Mouse (Mus musculus): ENCODE results near the gene Olfr90. TPM values are rescaled to one million over a fixed set of nuclear protein-coding genes. Genes with fewer than 3 reads are reported as not detected.
"Not testable (repeated sequence)": the region's sequence is repeated elsewhere in the genome, so short reads cannot be mapped to it uniquely, and the experiment has no call there.

The Olfr90 gene
- polyA plus RNA-seq (2012; rRNA removed), result not detected in 2 replicates

DNA sequence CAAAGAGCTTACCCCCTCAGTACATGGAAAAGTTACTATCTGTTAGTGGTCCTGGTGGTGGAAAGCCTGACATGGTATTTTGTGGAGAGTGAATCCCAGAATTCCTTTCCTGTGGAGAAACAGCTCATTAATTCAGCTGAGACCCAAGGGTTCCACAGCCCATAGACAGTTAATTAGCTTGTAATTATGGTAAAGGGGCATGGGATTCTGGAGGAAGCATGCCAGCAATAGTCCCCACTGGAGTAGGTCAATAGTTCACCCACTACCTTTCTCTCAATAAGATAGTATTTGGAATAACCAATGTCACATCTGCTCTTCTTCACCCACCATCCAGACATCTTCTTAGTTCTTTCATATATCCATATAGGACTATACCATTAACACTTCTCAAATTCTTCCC lies at the start of gene Olfr90:
Olfr90 (minus strand) TSS at position 101 of the 400 bp plus-strand sequence.
- Histone ChIP-seq H3K27me3 (ENCODE audit: control insufficient read depth, insufficient read depth, low read length) (no peaks in the 10 kb centered on the region), H3K4me1 (replicated peaks; ENCODE audit: control insufficient read depth, insufficient read depth, low read length) (no peaks in the 10 kb centered on the region), H3K4me3 (ENCODE audit: control insufficient read depth, insufficient read depth, low read length) (no peak within 1 kb of the TSS), H3K36me3 (ENCODE audit: control insufficient read depth, insufficient read depth, low read length) (no peaks in the 10 kb centered on the region), H3K27ac (ENCODE audit: control insufficient read depth, insufficient read depth, low read length) (no peak within 1 kb of the TSS)
- no peak for DNase-seq
- TF ChIP-seq POLR2A (IDR thresholded peaks at IDR 0.05; ENCODE audit: control insufficient read depth, extremely low read depth, insufficient read depth, low read length, poor library complexity), result no peak
- TF ChIP-seq CTCF (IDR thresholded peaks at IDR 0.05; ENCODE audit: borderline replicate concordance, control insufficient read depth, extremely low read depth, insufficient read depth, low read length, poor library complexity), result no peak

DNA sequence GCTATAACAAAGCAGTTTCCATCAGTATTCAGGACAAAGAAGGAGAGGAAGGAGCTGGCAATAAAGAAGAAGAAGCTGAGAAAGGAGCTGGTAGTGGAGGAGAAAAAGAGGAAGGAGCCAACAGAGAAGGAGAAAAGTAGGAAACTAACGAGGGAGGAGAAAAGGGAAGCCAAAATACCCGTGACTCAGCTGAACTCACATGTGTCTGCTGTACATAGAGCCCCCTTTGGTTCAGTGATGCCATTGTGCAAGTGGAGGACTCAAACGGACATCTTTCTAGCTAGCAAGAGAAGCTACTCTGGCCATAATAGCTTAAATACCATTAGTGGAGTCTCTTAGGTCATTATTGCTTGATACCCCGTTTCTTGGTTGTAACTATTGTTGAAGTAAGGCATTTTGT lies 43.1 kb upstream of the Olfr90 start:
- not testable (repeated sequence) for H3K27me3 ChIP-seq (ENCODE audit: control insufficient read depth, insufficient read depth, low read length)

GRCm38 (mm10) chr17:37119988-37120387 lies 31.7 kb upstream of the Olfr90 start, which contains the start of gene Olfr92:
Gene Olfr92 (minus strand): TSS chr17:37120088.
- Histone ChIP-seq H3K4me3 (ENCODE audit: control insufficient read depth, insufficient read depth, low read length) (no peak within 1 kb of the TSS), H3K4me1 (replicated peaks; ENCODE audit: control insufficient read depth, insufficient read depth, low read length) (no peaks in the 10 kb centered on the region), H3K27ac (ENCODE audit: control insufficient read depth, insufficient read depth, low read length) (no peak within 1 kb of the TSS), H3K27me3 (ENCODE audit: control insufficient read depth, insufficient read depth, low read length) (no peaks in the 10 kb centered on the region), H3K36me3 (ENCODE audit: control insufficient read depth, insufficient read depth, low read length) (no peaks in the 10 kb centered on the region)
- TF ChIP-seq CTCF (IDR thresholded peaks at IDR 0.05; ENCODE audit: borderline replicate concordance, control insufficient read depth, extremely low read depth, insufficient read depth, low read length, poor library complexity) (no peak), POLR2A (IDR thresholded peaks at IDR 0.05; ENCODE audit: control insufficient read depth, extremely low read depth, insufficient read depth, low read length, poor library complexity) (no peak)
- DNase-seq, result no peak
- 93% methylated on average over 2 of the region's 2 CpGs for WGBS

More for the DNA sequence above, 43.1 kb upstream of the Olfr90 start:
- not testable (repeated sequence) for H3K4me1 ChIP-seq (replicated peaks; ENCODE audit: control insufficient read depth, insufficient read depth, low read length); H3K36me3 ChIP-seq (ENCODE audit: control insufficient read depth, insufficient read depth, low read length); H3K4me3 ChIP-seq (ENCODE audit: control insufficient read depth, insufficient read depth, low read length); H3K27ac ChIP-seq (ENCODE audit: control insufficient read depth, insufficient read depth, low read length); DNase-seq
- 34% methylated on average over 4 of the region's 4 CpGs for WGBS

GRCm38 (mm10) chr17:37098178-37098577 lies 9.9 kb upstream of the Olfr90 start, which contains the start of gene Olfr91:
Gene Olfr91 (minus strand): TSS chr17:37098278.
- no peaks in the 10 kb centered on the region for H3K36me3 ChIP-seq (ENCODE audit: control insufficient read depth, insufficient read depth, low read length)
- DNase-seq, result no peak
- no peak for TF ChIP-seq POLR2A (IDR thresholded peaks at IDR 0.05; ENCODE audit: control insufficient read depth, extremely low read depth, insufficient read depth, low read length, poor library complexity)
- no peak for TF ChIP-seq CTCF (IDR thresholded peaks at IDR 0.05; ENCODE audit: borderline replicate concordance, control insufficient read depth, extremely low read depth, insufficient read depth, low read length, poor library complexity)
- H3K27ac ChIP-seq (ENCODE audit: control insufficient read depth, insufficient read depth, low read length), result no peak within 1 kb of the TSS
- no peak within 1 kb of the TSS for H3K4me3 ChIP-seq (ENCODE audit: control insufficient read depth, insufficient read depth, low read length)
- no peaks in the 10 kb centered on the region for H3K27me3 ChIP-seq (ENCODE audit: control insufficient read depth, insufficient read depth, low read length)
- 98% methylated on average over 1 of the region's 1 CpGs for WGBS
- no peaks in the 10 kb centered on the region for H3K4me1 ChIP-seq (replicated peaks; ENCODE audit: control insufficient read depth, insufficient read depth, low read length)

DNA sequence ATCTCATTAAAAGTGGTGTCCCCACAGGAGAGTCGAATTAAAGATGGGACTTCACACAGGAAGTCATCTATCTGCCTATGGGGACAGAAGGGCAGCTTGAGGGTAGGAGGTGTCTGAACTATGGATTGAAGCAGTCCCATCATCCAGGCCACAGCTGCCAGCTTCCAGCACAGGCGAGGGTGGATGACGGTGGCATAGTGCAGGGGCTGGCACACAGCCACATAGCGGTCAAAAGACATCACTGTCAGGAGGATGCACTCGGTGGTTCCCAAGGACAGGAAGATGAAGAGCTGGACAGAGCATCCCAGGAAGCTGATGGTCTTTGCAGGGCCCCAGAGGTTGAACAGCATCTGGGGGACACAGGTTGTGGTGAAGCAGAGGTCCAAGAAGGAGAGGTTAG lies 5.0 kb upstream of the Olfr90 start:
- no peaks in the 10 kb centered on the region for H3K36me3 ChIP-seq (ENCODE audit: control insufficient read depth, insufficient read depth, low read length)
- no peak overlapping the region for H3K27ac ChIP-seq (ENCODE audit: control insufficient read depth, insufficient read depth, low read length)
- no peak for TF ChIP-seq CTCF (IDR thresholded peaks at IDR 0.05; ENCODE audit: borderline replicate concordance, control insufficient read depth, extremely low read depth, insufficient read depth, low read length, poor library complexity)
- TF ChIP-seq POLR2A (IDR thresholded peaks at IDR 0.05; ENCODE audit: control insufficient read depth, extremely low read depth, insufficient read depth, low read length, poor library complexity), result no peak
- no peak for DNase-seq
- H3K4me3 ChIP-seq (ENCODE audit: control insufficient read depth, insufficient read depth, low read length), result no peak overlapping the region
- 83% methylated on average over 5 of the region's 5 CpGs for WGBS
- H3K4me1 ChIP-seq (replicated peaks; ENCODE audit: control insufficient read depth, insufficient read depth, low read length), result no peaks in the 10 kb centered on the region
- H3K27me3 ChIP-seq (ENCODE audit: control insufficient read depth, insufficient read depth, low read length), result no peaks in the 10 kb centered on the region

GRCm38 (mm10) chr17:37092198-37092597 lies 3.9 kb upstream of the Olfr90 start:
- Histone ChIP-seq H3K27me3 (ENCODE audit: control insufficient read depth, insufficient read depth, low read length) (no peaks in the 10 kb centered on the region), H3K4me3 (ENCODE audit: control insufficient read depth, insufficient read depth, low read length) (no peak overlapping the region), H3K36me3 (ENCODE audit: control insufficient read depth, insufficient read depth, low read length) (no peaks in the 10 kb centered on the region), H3K27ac (ENCODE audit: control insufficient read depth, insufficient read depth, low read length) (no peak overlapping the region), H3K4me1 (replicated peaks; ENCODE audit: control insufficient read depth, insufficient read depth, low read length) (no peaks in the 10 kb centered on the region)
- no peak for TF ChIP-seq POLR2A (IDR thresholded peaks at IDR 0.05; ENCODE audit: control insufficient read depth, extremely low read depth, insufficient read depth, low read length, poor library complexity)
- TF ChIP-seq CTCF (IDR thresholded peaks at IDR 0.05; ENCODE audit: borderline replicate concordance, control insufficient read depth, extremely low read depth, insufficient read depth, low read length, poor library complexity), result no peak
- DNase-seq, result no peak
- 10% methylated on average over 1 of the region's 1 CpGs for WGBS

- TF ChIP-seq CTCF (IDR thresholded peaks at IDR 0.05; ENCODE audit: borderline replicate concordance, control insufficient read depth, extremely low read depth, insufficient read depth, low read length, poor library complexity), result no peak
- TF ChIP-seq POLR2A (IDR thresholded peaks at IDR 0.05; ENCODE audit: control insufficient read depth, extremely low read depth, insufficient read depth, low read length, poor library complexity), result no peak
- DNase-seq, result no peak
- no peaks in the 10 kb centered on the region for H3K27me3 ChIP-seq (ENCODE audit: control insufficient read depth, insufficient read depth, low read length)
- 85% methylated on average over 10 of the region's 10 CpGs for WGBS
- no peaks in the 10 kb centered on the region for H3K4me1 ChIP-seq (replicated peaks; ENCODE audit: control insufficient read depth, insufficient read depth, low read length)
- no peak overlapping the region for H3K27ac ChIP-seq (ENCODE audit: control insufficient read depth, insufficient read depth, low read length)
- no peak overlapping the region for H3K4me3 ChIP-seq (ENCODE audit: control insufficient read depth, insufficient read depth, low read length)
- no peaks in the 10 kb centered on the region for H3K36me3 ChIP-seq (ENCODE audit: control insufficient read depth, insufficient read depth, low read length)
These were observed 2.8 kb downstream of the Olfr90 start for GRCm38 (mm10) chr17:37085545-37085944.
